In the genomic region with DNA sequence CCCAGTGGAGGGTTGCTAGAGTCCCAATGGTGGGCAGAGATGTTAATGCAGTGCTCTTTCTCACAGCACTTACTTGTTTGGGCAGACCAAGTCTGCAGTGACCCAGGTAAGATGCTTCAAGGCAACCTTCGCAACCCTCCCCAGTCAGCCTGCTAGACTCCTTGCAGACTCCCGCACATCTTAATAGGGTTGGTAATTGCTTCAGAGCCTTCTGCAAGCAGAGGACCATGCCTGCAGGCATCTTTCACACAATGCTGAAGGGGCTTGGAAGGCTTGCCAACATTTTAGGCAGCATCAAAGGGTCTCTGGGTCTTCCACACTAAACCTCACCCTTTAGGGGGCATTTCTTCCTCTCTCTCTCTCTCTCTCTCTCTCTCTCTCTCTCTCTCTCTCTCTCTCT, we compare ENCODE assay signal across 16 mouse cellular contexts. TPM values are rescaled to one million over a fixed set of nuclear protein-coding genes. Genes with fewer than 3 reads are reported as not detected.
DNase-seq lines count a peak whose midpoint lies in the region; ATAC-seq and TF ChIP-seq lines count a peak whose summit lies in the region.
"Had no signal": no experiment of that assay in that cellular context is flagged by ENCODE, and none has a peak within 500 bp of the region (broad histone marks: within the 10 kb centered on the region; RNA-seq: fewer than 3 reads in every experiment).

No protein-coding gene starts in this region.

- H3K27me3 ChIP-seq in midbrain, embryonic 14.5 days (ENCODE audit: control insufficient read depth, insufficient read depth, low read length): peaks cover 5% of the 10 kb centered on the region; the same call in 1 of the 2 replicates

- intact Hi-C loops in gastrocnemius, adult 2 months (cut with DNase I): no loop called here

- no peak overlapping the region for H3K27ac ChIP-seq in midbrain, embryonic 14.5 days (replicated peaks; ENCODE audit: low read depth, low read length)
- no peak overlapping the region for H3K27ac ChIP-seq in gastrocnemius, adult 2 months
- H3K27ac ChIP-seq: heart, embryonic 15.5 days; intestine, embryonic 15.5 days; liver, embryonic 14.5 days had no signal

- H3K4me3 ChIP-seq in midbrain, embryonic 14.5 days (replicated peaks; ENCODE audit: low read depth, low read length): peak overlapping the region; percentile 49
- H3K4me3 ChIP-seq in gastrocnemius, adult 2 months: no peak overlapping the region

- peak overlapping the region; percentile 69 for H3K4me2 ChIP-seq in midbrain, embryonic 14.5 days (ENCODE audit: low read length)

- no peak for DNase-seq in frontal cortex, postnatal 25 days (ENCODE audit: low spot score in 2 of 2)
- DNase-seq in right cerebral cortex, postnatal 10 days (ENCODE audit: low spot score in 2 of 2): peak; percentile 27 to 41
- DNase-seq in right cerebral cortex, postnatal 36 days (ENCODE audit: low spot score in 2 of 2): no peak
- DNase-seq in midbrain, embryonic 14.5 days: peak; percentile 40
- no peak for DNase-seq in gastrocnemius, adult 2 months
- no peak for DNase-seq in thymus, postnatal 10 days (ENCODE audit: low spot score in 2 of 2)
- DNase-seq in heart, postnatal 4 days: no peak
- DNase-seq: adrenal gland, postnatal 36 days; cerebellum, adult 18-20 months; kidney, postnatal 14 days had no signal

- no peak for TF ChIP-seq CTCF in gastrocnemius, adult 2 months (IDR thresholded peaks at IDR 0.05)

- 0 out of 2 replicates have a peak, but pooled peaks cover 6% of the 10 kb centered on the region for H3K4me1 ChIP-seq in midbrain, embryonic 14.5 days (ENCODE audit: control insufficient read depth, insufficient read depth, low read length)
- H3K4me1 ChIP-seq: intestine, embryonic 15.5 days had no signal

- H3K9ac ChIP-seq in midbrain, embryonic 14.5 days (replicated peaks; ENCODE audit: low read length): peak overlapping the region; percentile 55; the same call in 1 of the 2 replicates
- H3K9ac ChIP-seq: intestine, embryonic 15.5 days; liver, embryonic 14.5 days had no signal

- 42% methylated on average over 2 of the region's 2 CpGs for WGBS in midbrain, embryonic 14.5 days

- H3K9me3 ChIP-seq in midbrain, embryonic 14.5 days (ENCODE audit: control insufficient read depth, low read length): no peaks in the 10 kb centered on the region
- H3K9me3 ChIP-seq: heart, embryonic 15.5 days; intestine, embryonic 15.5 days had no signal

- H3K36me3 ChIP-seq in midbrain, embryonic 14.5 days (ENCODE audit: control insufficient read depth, insufficient read depth, low read length): no peaks in the 10 kb centered on the region
- H3K36me3 ChIP-seq: G1E; heart, embryonic 15.5 days; intestine, embryonic 15.5 days had no signal

- ATAC-seq in frontal cortex, adult (ENCODE audit: low TSS enrichment): peak; percentile 17; the same call in 1 of the 2 replicates
- ATAC-seq in midbrain, embryonic 14.5 days (ENCODE audit: low FRiP score, low TSS enrichment): no peak
- ATAC-seq: intestine, embryonic 15.5 days had no signal

RNA-seq across cellular contexts. Expression of a gene that starts 1.7 kb away (rescaled TPM):
- polyA plus RNA-seq in midbrain, embryonic 14.5 days (2014; fragmentation: Nextera tagmentation; extraction: Ambion mirVana): 36.5 and 47.8 TPM in 2 replicates
- 1 to 10 TPM; 1.0 to 1.5 TPM for total RNA-seq in gastrocnemius, adult 2 months (2021)
- total RNA-seq in heart, postnatal 4 days (2021): under 1 TPM; 0.72 to 0.83 TPM
- total RNA-seq: monocyte, adult 5-6 weeks had no signal
- polyA plus RNA-seq: G1E had no signal

Comparison
In these comparisons a context has a peak if more than half of its experiments do, and no peak if none do; other contexts are left out.
1. DNase-seq: peak in right cerebral cortex, postnatal 10 days (2 of 2) and midbrain, embryonic 14.5 days (single experiment); none in frontal cortex, postnatal 25 days (0 of 2), right cerebral cortex, postnatal 36 days (0 of 2), gastrocnemius, adult 2 months (single experiment), thymus, postnatal 10 days (0 of 2) and heart, postnatal 4 days (single experiment).